Mouse (Mus musculus): Measurements from ENCODE around the gene Slc2a8. TPM values are rescaled to one million over a fixed set of nuclear protein-coding genes. Genes with fewer than 3 reads are reported as not detected.

The Slc2a8 gene
- polyA plus RNA-seq (2021; fragmentation: Nextera tagmentation): 26.6 and 29.5 TPM in 2 replicates
- long read RNA-seq, experiment 1, transcript Slc2a8-201 (10 exons, 2,108 nt): major isoform, 95 of 141 reads
- long read RNA-seq, experiment 1, partial matches to known transcripts: 10 of 141 reads
- long read RNA-seq, experiment 1, other reads (novel, unspliced or antisense): 33 of 141 reads
- long read RNA-seq, experiment 2, transcript Slc2a8-201 (10 exons, 2,108 nt): major isoform, 35 of 47 reads
- long read RNA-seq, experiment 2, partial matches to known transcripts: 5 of 47 reads
- long read RNA-seq, experiment 2, other reads (novel, unspliced or antisense): 6 of 47 reads

GRCm38 (mm10) chr2:32981725-32982271 lies at the start of gene Slc2a8:
Slc2a8 (minus strand) TSS chr2:32982083.

GRCm38 (mm10) chr2:32961192-32961995 lies 20.5 kb downstream of the Slc2a8 start, which contains the start of the genes Rpl12 and Lrsam1:
Rpl12 (plus strand) TSS chr2:32961559.
Lrsam1 (minus strand) TSS chr2:32961614.

Other genes with a start within 250 kb of the Slc2a8 start
- 0.85 and 1.3 TPM in 2 replicates for gene 6330409D20Rik, start 241.1 kb downstream of the Slc2a8 start, polyA plus RNA-seq (2021; fragmentation: Nextera tagmentation)
- 41.4 and 45.7 TPM in 2 replicates for gene Tor2a, start 224.8 kb downstream of the Slc2a8 start, polyA plus RNA-seq (2021; fragmentation: Nextera tagmentation)
- gene Ttc16, start 206.4 kb downstream of the Slc2a8 start, polyA plus RNA-seq (2021; fragmentation: Nextera tagmentation): 0.25 and 0.26 TPM in 2 replicates
- 8.6 and 10.8 TPM in 2 replicates for gene Ptrh1, start 206.3 kb downstream of the Slc2a8 start, polyA plus RNA-seq (2021; fragmentation: Nextera tagmentation)
- gene Cfap157, start 197.7 kb downstream of the Slc2a8 start, polyA plus RNA-seq (2021; fragmentation: Nextera tagmentation): 0.51 and 1.0 TPM in 2 replicates
- gene Stxbp1, start 134.8 kb downstream of the Slc2a8 start, polyA plus RNA-seq (2021; fragmentation: Nextera tagmentation): 332 and 465 TPM in 2 replicates
- gene Fam129b, start 106.0 kb downstream of the Slc2a8 start, polyA plus RNA-seq (2021; fragmentation: Nextera tagmentation): 3.1 and 7.2 TPM in 2 replicates
- gene Rpl12, start 20.5 kb downstream of the Slc2a8 start, polyA plus RNA-seq (2021; fragmentation: Nextera tagmentation): 450 and 664 TPM in 2 replicates
- gene Lrsam1, start 20.5 kb downstream of the Slc2a8 start, polyA plus RNA-seq (2021; fragmentation: Nextera tagmentation): 7.6 and 9.0 TPM in 2 replicates
- gene Garnl3, start 149.6 kb upstream of the Slc2a8 start, polyA plus RNA-seq (2021; fragmentation: Nextera tagmentation): 37.6 and 37.8 TPM in 2 replicates
- gene Angptl2, start 234.0 kb upstream of the Slc2a8 start, polyA plus RNA-seq (2021; fragmentation: Nextera tagmentation): 1.1 and 1.2 TPM in 2 replicates